Mouse (Mus musculus) layer of hippocampus, adult 2 months (tissue): ENCODE results near the gene Defb36. TPM values are rescaled to one million over a fixed set of nuclear protein-coding genes. Genes with fewer than 3 reads are reported as not detected.

Experiments used
- DNase-seq, 2 experiments: peaks; one replicate each; pipeline ENCODE4 v3.0.0; 2022; ENCODE audit warnings: low spot score in 2 of 2
- H3K27ac ChIP-seq: fragments of 200-600 bp; 2 replicates; pipeline ENCODE4 v1.8.1; 2022
- H3K4me3 ChIP-seq: fragments of 200-600 bp; 2 replicates; pipeline ENCODE4 v1.8.1; 2022; ENCODE audit warnings: mild to moderate bottlenecking
- CTCF ChIP-seq: fragments of 200-600 bp; conservative IDR thresholded peaks from 2 replicates; pipeline ENCODE4 v1.8.1; 2022; ENCODE audit warnings: antibody characterized with exemption, mild to moderate bottlenecking, moderate library complexity
- total RNA-seq, 2 experiments: library from RNA; stranded (reverse); gene quantifications; 2 replicates each; pipeline ENCODE4 v1.2.3; 2021

Defb36 gene
- total RNA-seq, 2 experiments from 2014 or later, result not detected

DNA sequence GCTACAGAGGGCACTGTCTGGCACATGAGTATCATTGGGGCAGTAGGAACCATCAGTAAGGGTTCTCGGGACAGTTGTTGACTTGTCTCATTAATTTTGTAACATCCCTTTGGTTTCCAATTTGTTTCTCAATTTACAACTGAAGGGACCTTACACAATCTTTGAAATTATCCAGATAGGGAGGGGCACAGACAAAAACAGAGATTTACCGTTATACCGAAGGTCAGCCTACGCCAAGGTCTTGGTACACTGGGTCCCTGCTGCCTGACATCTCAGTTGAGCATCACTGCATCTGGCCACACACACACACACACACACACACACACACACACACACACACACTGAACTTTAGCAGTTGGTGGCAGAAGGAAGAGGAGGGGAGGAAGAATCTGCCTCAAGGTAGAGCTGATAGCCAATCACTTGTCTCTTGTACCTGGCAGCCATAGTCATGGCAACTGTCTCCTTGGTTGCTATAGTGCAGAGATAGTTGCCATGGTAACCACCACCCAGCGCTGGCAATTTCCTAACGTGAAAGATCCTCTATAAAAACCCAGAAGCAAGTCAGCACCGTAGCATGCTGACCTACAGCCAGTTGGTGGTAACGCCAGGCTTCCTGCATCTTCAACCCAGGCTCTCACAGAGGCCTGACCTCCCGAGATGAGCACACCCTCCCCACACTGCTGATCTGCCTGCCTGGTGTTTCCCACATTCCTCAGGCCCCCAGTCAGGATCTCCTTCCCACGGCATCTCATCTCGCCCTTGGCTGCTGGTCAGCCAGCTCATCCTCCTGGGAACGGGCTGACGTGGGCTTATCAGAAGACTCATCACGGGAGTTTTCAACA is 50.0 kb downstream of the Defb36 start:
- peak overlapping the region; percentile 17; the same call in 1 of the 2 replicates for H3K4me3 ChIP-seq
- DNase-seq, result peak; percentile 68 to 88
- peak overlapping the region; percentile 95 for H3K27ac ChIP-seq
- TF ChIP-seq CTCF, result no peak

DNA sequence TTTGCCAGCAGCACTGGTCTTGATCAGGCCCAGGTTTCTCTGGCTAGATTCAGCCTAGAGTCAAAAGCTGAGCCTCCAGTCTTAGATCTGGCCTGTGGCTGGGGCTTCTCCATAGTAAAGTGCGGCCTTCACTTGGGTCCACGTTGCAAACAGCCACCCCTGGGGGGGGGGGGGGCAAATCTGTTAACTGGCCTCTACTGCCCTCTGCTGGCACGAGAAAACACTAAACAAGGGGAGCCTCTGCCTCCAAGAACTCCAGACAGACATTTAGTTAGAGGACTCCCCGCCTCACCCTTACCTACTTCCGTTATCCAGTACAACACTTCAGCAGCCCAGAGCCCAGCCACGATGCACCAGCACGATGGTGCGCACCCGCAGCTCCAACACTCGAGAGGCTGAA is 53.3 kb downstream of the Defb36 start:
- Histone ChIP-seq H3K4me3 (no peak overlapping the region), H3K27ac (no peak overlapping the region)
- peak; percentile 74 for TF ChIP-seq CTCF
- no peak for DNase-seq

DNA sequence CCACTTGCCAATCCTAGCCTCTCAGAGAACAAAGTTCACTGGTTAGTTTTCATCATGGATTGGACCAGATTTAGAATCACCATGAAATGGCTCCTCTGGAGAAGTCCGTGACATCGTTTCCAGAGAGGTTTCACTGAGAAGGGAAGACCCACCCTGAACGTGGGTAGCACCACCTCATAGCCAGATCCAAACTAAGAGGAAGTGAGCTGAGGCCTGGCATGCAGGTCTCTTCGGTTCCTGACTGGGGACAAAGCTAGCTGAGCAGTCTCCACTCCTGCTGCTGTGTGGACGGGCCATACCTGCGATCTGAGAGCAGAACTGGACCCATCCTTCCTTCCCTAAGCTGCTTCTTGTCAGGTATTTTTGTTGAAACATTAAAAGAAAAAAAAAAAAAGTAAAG is 57.0 kb downstream of the Defb36 start:
- H3K27ac ChIP-seq, result no peak overlapping the region
- DNase-seq, result no peak
- H3K4me3 ChIP-seq, result no peak overlapping the region
- no peak for TF ChIP-seq CTCF

Other genes starting within 250 kb of the Defb36 start
- gene Nrsn2, start 227.7 kb upstream of the Defb36 start, total RNA-seq, result 10 to 100 TPM; 66.3 to 83.0 TPM
- gene Sox12, start 206.3 kb upstream of the Defb36 start, total RNA-seq, result 10 to 100 TPM; 16.5 to 19.5 TPM
- gene Zcchc3, start 189.3 kb upstream of the Defb36 start, total RNA-seq, result 10 to 100 TPM in 1 of 2 experiments, 1 to 10 TPM in 1; 9.9 to 10.1 TPM
- gene 6820408C15Rik, start 188.7 kb upstream of the Defb36 start, total RNA-seq, result 1 to 10 TPM; 2.4 to 3.2 TPM
- not detected for gene Defb23, start 139.7 kb upstream of the Defb36 start, total RNA-seq
- not detected for gene Defb20, start 127.3 kb upstream of the Defb36 start, total RNA-seq
- not detected for gene Defb22, start 114.2 kb upstream of the Defb36 start, total RNA-seq
- gene Defb26, start 92.6 kb upstream of the Defb36 start, total RNA-seq, result not detected
- gene Defb28, start 86.1 kb upstream of the Defb36 start, total RNA-seq, result not detected
- not detected for gene Defb29, start 64.2 kb upstream of the Defb36 start, total RNA-seq
- not detected for gene Gm17416, start 35.0 kb upstream of the Defb36 start, total RNA-seq
- gene Defb21, start 31.6 kb upstream of the Defb36 start, total RNA-seq, result not detected
- not detected for gene Defb19, start 24.0 kb upstream of the Defb36 start, total RNA-seq
- gene Defb45, start 4.9 kb upstream of the Defb36 start, total RNA-seq, result not detected
- not detected for gene Defb25, start 18.7 kb downstream of the Defb36 start, total RNA-seq
- 1 to 10 TPM in 1 of 2 experiments, under 1 TPM in 1; 0.42 to 2.0 TPM for gene Rem1, start 22.6 kb downstream of the Defb36 start, total RNA-seq
- gene H13, start 65.1 kb downstream of the Defb36 start, total RNA-seq, result 10 to 100 TPM; 71.5 to 73.3 TPM
- 10 to 100 TPM; 18.8 to 20.8 TPM for gene Mcts2, start 82.7 kb downstream of the Defb36 start, total RNA-seq
- gene Id1, start 131.9 kb downstream of the Defb36 start, total RNA-seq, result 10 to 100 TPM; 23.5 to 25.4 TPM
- 1 to 10 TPM; 1.4 to 1.6 TPM for gene Cox4i2, start 149.8 kb downstream of the Defb36 start, total RNA-seq
- gene Bcl2l1, start 227.4 kb downstream of the Defb36 start, total RNA-seq, result 100 to 1,000 TPM; 129 to 134 TPM
- 1 to 10 TPM; 2.0 to 2.2 TPM for gene Tpx2, start 243.6 kb downstream of the Defb36 start, total RNA-seq